Mouse (Mus musculus): ENCODE results near the gene Cops7a. TPM values are rescaled to one million over a fixed set of nuclear protein-coding genes. Genes with fewer than 3 reads are reported as not detected.

Gene Cops7a
- total RNA-seq, 1 experiment from 2014 or later = 19.1 TPM

DNA sequence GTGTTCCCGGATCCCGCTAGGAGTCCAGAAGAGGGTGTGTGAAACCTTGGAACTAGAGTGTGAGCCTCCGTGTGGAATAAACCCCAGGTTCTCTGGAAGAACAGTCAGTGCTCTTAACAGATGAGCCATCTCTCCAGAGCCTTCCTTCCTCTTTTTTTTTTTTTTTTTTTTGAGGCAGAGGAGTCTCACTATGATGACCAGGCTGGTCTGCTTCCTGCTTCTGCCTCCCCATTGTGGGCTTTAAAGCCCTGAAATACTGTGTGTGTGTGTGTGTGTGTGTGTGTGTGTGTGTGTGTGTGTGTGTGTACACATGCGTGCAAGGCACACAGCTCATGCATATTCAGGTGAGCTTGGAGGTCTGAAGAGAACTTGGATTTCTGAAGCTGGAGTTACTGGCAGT lies 43.8 kb downstream of the Cops7a start:
- ATAC-seq (ENCODE audit: extremely low read depth, insufficient number of reproducible peaks, low FRiP score, poor library complexity, severe bottlenecking) = peak; percentile 46

GRCm38 (mm10) chr6:124920318-124921085 lies 44.8 kb downstream of the Cops7a start:
- ATAC-seq (ENCODE audit: extremely low read depth, insufficient number of reproducible peaks, low FRiP score, poor library complexity, severe bottlenecking) = no peak

DNA sequence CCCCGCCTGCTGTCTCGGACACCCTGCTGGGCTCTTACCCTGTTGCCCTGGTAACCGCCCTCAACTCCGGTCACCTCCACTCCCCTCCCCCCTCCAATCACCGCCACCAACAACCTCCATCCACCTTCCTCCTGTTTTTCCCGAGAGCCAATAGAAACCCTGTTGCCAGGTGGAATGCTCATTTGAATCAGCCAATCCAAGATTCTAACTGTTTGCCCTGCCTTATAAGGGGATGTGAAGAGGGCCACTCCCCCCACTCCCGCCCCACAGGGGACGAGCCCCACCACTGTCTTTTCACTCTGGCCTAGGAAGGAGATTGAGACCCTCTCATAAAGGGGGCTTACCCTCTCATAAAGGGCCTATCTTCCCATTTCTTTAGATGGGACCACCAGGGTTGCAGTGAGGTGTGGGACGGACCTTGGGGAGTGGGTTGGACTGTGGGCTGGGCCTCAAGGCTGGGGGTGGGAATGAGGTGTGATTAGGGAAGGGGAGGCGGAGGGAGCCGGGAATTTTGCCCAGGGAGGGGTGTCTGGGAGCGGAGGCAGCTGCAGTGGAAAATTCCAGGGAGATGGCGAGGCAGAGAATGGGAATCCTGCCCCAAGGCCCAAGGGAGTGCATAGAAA lies 45.5 kb downstream of the Cops7a start, which contains the start of gene Ptms:
Gene Ptms, minus strand, starts transcription at position 409 of the 623 bp plus-strand sequence.
- peak; percentile 61 for ATAC-seq (ENCODE audit: extremely low read depth, insufficient number of reproducible peaks, low FRiP score, poor library complexity, severe bottlenecking)

DNA sequence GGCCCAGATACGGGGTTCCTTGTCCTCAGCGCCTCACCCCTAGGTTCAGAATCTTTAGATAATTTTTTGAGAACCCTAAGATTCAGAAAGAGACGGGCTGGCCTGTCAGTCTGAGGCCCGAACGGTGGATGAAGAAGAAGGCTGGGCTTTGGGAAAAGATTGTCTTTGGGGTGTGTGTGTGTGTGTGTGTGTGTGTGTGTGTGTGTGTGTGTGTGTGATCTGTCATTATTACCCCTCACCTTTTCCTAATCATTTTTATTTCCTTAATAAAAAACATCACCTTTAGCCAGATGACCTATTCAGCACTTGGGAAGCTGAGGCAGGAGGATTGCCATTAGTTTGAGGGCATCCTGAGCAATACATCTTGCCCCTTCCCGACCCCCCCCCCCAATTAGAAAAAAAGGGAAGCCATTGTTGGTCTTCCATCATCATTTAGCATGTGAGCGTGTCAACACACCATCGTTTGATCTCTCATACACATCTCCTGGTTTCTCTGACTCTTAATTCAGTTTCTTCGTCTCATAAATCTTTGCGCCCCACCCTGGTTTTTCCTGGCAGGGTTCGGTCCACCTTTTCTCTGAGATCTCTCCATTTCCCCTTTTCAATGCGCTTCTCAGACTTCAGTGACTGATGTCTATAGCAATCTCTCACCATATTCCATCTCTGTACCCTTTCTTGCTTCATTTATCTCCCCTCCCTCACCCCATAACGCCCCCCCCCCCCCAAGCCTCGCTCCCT lies 46.3 kb downstream of the Cops7a start:
- no peak for ATAC-seq (ENCODE audit: extremely low read depth, insufficient number of reproducible peaks, low FRiP score, poor library complexity, severe bottlenecking)

GRCm38 (mm10) chr6:124918331-124918690 lies 47.0 kb downstream of the Cops7a start:
- ATAC-seq (ENCODE audit: extremely low read depth, insufficient number of reproducible peaks, low FRiP score, poor library complexity, severe bottlenecking) = no peak

DNA sequence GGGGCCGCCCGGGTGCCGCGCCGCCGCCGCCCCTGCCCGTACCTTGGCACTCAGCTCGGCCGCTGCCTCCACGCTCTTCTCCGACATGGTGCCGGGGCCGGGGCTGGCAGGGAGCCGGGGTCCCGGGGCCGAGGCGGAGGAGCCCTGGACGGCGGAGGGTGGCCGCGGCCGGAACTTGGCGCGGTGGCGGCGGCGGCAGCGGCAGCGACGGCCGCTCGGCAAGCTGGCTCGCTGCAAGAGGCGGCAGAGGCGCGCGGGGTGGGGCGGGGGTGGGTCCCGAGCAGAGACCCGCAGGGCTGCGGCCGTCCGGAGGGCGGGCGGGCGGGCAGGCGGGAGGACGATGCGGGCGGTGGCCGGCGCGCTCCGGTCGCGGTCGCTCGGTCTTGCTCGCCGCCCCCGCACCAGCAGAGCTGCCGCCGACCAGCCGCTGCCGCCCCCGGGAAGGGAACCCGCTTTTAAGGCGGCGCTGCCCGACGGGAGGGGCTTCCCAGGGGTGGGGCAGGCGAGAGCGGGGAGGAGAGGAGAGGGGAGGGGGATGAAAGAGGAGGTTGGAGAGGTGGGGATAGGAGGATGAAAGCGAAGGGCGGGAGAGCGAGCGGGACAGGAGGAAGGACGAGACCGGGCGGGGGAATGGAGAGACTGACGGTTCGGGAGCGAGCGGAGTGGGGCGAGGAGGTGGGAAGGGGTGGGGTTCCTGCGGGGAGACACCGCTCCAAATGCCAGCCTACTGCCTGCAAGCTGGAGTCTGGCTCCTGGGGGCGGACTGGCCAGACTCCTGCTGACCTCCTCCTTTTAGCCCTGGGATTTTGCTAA lies 47.6 kb downstream of the Cops7a start:
- no peak for ATAC-seq (ENCODE audit: extremely low read depth, insufficient number of reproducible peaks, low FRiP score, poor library complexity, severe bottlenecking)

GRCm38 (mm10) chr6:124916695-124917517 lies 48.4 kb downstream of the Cops7a start:
- ATAC-seq (ENCODE audit: extremely low read depth, insufficient number of reproducible peaks, low FRiP score, poor library complexity, severe bottlenecking) = peak; percentile 55

DNA sequence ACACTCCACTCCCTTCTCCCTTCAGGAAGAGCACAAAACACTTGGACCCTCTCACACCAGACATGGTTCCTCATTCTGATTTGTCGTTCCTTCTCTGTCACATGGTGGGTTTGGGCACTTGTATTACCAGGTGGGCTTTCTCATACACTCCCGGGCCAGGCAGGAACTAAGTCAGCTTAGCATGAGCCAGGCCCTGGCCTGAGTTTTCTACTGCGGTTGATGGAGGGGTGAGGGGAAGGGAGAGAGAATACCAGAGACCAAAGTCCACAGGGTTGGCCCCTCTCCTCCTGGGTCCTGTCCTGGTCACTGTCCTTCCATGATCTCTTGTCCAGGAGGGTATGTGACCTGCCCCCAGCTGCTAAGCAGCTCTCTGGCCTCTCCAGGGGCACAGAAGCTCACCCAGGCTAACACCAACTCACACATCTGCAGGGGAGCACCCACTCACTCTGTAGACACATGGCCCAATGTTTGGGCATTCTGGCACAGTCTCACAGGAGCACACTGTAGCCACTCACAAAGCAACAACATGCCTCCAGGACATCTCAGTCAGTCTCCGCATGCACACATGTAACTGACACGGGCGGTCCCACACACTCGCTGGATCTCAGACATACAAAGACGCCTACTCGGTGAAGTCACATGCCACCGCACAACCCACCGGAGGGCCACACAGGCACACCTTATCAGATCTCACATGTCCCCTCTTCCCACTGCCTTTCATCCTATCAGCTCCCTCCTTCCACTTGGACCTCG lies 49.2 kb downstream of the Cops7a start:
- ATAC-seq (ENCODE audit: extremely low read depth, insufficient number of reproducible peaks, low FRiP score, poor library complexity, severe bottlenecking) = no peak

GRCm38 (mm10) chr6:124915160-124915941 lies 50.0 kb downstream of the Cops7a start:
- ATAC-seq (ENCODE audit: extremely low read depth, insufficient number of reproducible peaks, low FRiP score, poor library complexity, severe bottlenecking) = no peak

DNA sequence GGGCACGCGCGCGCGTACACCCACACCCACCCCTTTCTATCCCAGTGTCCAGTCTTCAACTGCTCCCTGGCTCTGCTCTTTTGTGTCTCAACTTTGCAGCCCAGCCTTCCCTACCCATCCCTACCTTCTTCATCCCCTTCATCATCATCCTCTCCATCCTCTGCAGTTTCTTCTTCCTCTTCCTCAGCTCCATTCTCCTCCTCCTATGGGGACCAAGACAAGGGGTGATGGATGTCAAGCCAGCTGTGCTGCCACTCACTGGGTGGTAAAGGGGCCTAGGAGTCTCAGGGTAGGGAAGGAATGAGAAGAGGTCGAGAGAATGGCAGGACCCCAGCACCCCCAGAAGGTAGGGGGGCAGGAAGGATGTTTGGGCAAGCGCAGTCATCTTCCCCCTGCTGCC lies 50.8 kb downstream of the Cops7a start:
- no peak for ATAC-seq (ENCODE audit: extremely low read depth, insufficient number of reproducible peaks, low FRiP score, poor library complexity, severe bottlenecking)

DNA sequence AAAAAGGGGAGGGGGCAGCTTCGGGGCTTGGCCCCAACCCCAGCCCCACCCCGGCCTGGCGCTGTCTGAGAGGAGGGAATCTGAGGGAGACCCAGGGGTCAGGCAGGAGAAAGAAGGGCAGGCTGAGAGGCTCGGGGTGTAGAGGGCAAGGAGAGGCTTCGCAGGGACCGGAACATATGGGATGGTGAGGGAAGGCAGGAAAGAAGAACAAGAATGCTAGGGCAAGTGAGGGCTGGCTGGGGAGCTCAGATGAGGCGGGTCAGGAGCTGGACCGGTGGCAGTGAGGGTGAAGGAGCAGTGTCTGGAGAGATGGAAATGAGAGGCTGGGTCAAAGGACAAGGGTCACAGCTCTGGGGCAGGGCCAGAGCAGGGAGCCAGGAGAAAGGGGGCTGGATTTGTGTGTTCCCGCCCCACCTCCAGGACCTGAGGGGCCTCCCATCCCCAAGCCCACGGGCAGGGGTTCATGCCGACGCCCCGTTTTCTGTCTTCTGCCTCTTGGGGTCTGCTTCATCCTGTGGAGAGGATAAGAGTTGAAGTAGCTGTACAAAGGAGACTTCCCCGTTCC lies 51.5 kb downstream of the Cops7a start:
- no peak for ATAC-seq (ENCODE audit: extremely low read depth, insufficient number of reproducible peaks, low FRiP score, poor library complexity, severe bottlenecking)

DNA sequence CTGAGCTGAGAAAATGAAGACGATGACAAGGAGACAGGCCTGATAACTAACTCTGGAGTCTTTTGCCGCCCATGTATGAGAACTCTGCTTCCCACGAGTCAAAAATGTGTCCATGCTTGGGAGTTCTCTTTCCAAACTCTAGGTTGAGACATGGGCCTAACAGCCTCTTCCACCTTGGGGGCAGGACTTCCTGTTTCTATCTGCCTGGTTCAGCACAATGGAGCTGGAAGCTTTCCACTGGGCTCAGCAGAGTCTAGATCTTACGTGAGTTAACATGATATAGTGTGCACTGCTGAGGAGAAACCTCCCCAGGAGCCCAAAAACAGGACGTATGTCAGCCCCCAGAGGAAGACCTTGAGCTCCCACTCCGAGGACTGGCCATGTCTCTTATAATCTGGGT lies 52.1 kb downstream of the Cops7a start:
- no peak for ATAC-seq (ENCODE audit: extremely low read depth, insufficient number of reproducible peaks, low FRiP score, poor library complexity, severe bottlenecking)

DNA sequence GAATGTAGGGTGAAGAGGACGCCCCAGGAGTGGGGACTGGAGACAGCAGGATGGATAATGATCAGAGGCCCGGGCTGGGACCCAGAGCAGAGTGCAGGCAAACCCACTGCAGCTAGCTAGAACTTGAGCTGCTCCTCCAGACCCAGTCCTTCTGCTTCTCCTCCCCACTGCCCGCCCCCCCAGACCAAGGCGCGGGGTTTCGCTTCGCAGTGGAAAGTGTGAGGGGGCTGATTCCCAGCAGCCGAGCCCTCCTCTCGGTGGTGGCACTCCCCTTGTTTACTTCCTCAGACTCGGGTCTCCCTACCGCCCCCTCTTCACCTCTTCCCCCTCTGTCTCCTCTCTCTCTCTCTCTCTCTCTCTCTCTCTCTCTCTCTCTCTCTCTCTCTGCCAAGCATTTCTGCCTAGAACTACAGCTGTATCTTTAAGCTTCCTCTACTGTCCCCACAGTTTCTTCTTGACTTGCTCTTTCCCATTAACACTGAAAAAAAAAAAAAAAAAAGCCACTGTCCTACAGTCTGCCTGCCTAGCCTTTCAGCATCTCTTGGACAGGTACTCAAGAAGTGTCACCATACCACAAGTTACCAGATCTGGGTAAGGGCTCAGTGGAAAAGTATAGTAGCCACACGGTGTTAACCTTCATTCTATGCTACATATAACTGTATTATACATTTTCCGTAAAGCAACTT lies 53.7 kb downstream of the Cops7a start, which contains the start of gene Lag3:
Gene Lag3, minus strand, starts transcription at position 173 of the 686 bp plus-strand sequence.
- no peak for ATAC-seq (ENCODE audit: extremely low read depth, insufficient number of reproducible peaks, low FRiP score, poor library complexity, severe bottlenecking)

- ATAC-seq (ENCODE audit: extremely low read depth, insufficient number of reproducible peaks, low FRiP score, poor library complexity, severe bottlenecking) = no peak
Observed at GRCm38 (mm10) chr6:124910032-124910431, 55.3 kb downstream of the Cops7a start.

Measured in neutrophil, adult 5-6 weeks (primary cell).